Mouse (Mus musculus) lung, postnatal 10 days (tissue): ENCODE measurements around the gene Rpl18.

Source experiments
- DNase-seq: peaks from one replicate; pipeline ENCODE4 v3.0.0; 2021

The Rpl18 gene

DNA sequence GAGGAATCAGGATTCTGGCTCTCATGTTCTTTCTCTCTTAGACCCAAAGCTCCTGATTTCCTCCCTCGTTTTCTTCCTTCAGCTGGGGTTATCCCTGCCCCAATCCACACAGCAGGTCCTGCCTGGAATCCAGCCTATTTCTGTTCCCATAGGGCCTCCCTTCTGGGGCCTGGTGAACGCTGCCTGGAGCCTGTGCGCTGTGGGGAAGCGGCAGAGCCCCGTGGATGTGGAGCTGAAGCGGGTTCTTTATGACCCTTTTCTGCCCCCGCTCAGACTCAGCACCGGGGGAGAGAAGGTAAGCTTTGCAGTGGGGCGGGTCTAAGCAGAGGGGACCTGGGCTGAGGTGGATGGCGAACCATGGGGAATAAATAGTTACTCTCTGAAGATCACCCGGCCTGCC lies 14.2 kb upstream of the Rpl18 start:
- DNase-seq, result no peak

DNA sequence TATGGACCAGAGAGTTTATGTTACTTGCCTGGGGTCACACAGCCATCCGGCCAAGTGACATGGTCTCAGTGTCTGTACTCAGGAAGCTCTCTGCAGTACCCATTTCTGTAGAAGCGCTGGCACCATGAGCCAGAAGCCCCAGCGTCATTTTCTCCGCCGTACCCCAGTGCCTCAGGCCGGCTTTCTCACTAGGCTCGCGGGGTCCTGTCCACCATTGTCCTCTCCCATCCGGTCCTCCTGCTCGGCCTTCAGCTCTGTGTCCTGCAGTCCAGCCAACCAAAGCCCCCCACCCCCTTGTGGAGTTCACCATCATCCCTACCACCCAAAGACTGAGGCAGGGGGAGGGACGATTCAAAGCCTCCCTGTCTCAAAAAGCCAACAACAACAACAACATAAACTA lies 13.7 kb upstream of the Rpl18 start:
- DNase-seq, result no peak

DNA sequence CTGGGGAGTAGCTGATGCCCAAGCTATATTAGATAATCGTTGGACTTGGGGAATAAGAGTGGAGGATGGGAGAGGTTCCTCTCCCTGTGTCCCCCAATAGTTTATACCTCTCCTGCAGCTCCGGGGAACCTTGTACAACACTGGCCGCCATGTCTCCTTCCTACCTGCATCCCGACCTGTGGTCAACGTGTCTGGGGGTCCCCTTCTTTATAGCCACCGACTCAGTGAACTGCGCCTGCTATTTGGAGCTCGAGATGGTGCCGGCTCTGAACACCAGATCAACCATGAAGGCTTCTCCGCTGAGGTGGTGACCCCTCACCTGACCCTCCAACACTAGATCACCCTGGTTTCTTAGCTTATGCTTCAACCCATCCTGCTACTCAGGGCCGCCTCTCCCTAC lies 12.9 kb upstream of the Rpl18 start:
- no peak for DNase-seq

DNA sequence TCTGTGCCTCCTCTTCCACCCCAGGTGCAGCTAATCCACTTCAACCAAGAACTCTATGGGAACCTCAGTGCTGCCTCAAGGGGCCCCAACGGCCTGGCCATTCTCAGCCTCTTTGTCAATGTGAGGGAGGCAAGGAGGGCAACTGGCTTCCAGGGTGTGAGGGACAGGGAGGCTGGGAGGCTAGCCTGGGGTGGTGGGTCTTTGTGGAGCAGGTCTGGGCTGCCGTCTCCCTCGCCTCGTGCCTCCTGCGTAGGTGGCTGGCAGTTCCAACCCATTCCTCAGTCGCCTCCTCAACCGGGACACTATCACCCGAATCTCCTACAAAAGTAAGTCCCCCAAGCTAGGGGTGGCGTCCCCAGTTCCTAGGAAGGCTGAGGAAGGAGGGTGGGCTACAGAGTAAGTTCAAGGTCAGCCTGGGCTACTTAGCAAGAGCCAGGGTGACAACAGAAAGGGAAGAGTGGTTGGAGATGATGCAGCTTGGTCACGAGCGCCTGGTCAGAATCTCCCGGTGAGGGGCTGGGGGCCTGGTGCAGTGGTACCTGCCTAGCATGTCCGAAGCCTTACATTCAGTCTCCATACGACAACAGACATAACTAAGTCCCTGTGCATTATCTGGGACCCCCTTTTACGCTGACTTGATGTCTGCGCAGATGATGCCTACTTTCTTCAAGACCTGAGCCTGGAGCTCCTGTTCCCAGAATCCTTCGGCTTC lies 12.3 kb upstream of the Rpl18 start:
- no peak for DNase-seq

DNA sequence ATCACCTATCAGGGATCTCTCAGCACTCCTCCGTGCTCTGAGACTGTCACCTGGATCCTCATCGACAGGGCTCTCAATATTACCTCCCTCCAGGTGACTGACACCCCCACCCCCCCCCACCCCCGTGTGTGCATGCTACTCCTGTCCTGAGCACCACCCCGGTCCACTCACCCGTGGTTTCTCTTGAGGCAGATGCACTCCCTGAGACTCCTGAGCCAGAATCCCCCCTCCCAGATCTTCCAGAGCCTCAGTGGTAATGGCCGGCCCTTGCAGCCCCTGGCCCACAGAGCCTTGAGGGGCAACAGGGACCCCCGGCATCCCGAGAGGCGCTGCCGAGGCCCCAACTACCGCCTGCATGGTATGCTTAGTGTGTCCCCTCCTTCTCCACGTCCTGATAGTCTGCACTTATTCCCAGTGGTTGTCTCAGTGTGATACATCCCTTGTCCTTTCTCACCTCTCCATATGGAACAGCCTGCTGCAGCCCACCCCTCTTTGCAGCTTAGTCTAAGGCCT lies 11.7 kb upstream of the Rpl18 start:
- no peak for DNase-seq

DNA sequence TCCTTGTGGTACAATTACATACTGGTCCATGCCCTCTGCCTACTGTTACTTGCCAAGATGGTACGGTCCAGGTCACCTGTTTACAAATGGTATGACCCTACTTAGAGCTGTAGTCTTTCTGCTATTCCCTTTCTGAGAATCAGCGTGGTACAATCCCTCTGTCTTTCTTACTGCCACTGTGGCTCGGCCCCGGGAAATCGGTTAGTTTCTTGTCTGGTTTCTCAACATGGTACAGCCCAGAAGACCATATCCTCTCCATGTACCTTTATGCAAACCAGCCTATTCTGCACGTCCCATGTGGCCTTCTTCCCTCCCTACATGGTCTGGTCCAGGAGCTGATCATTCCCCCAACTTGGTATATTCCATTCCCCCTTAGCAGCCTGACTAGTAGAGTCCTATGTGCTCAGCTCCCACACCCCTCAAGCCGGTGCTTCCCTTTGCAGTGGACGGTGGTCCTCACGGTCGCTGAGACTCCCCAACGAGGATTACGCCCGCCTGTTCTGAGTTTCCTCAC lies 11.2 kb upstream of the Rpl18 start:
- DNase-seq, result peak; percentile 80

DNA sequence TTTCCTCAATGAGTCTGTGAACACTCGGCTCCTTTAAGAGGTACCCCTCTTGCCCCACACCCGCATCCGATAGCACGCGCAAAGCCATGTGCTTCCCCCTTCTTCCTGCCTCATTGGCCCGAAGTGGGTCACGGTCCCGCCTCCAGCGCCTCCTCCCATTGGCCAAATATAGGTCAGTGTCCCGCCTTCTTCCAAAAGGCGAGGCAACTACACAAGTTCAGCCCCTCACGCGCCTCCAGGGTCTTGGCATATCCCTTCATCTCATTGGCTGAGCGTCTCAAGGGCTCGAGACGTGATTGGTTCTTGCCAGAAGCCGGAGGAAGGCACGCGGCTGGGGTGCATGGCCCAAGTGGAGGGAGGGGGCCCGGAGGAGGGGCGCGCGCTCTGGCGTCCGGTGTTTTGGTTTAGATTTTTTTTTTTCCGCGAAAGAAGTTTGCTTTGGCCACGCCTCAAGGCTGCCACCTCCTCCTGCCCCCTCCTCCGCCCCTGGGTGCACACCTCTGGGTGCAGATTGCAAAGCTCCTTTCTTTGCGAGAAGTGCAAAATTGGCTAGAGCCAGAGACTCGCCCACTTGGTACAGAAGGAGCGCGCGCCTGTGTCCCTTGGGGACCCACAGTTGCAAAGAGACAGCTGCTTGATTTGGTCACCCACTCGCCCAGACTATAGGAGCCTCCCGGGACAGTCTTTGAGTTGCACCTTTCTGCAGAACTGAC lies 10.4 kb upstream of the Rpl18 start, which contains the start of gene Dbp:
Gene Dbp (plus strand): TSS at position 359 of the 713 bp plus-strand sequence.
- peak; percentile 100 for DNase-seq

DNA sequence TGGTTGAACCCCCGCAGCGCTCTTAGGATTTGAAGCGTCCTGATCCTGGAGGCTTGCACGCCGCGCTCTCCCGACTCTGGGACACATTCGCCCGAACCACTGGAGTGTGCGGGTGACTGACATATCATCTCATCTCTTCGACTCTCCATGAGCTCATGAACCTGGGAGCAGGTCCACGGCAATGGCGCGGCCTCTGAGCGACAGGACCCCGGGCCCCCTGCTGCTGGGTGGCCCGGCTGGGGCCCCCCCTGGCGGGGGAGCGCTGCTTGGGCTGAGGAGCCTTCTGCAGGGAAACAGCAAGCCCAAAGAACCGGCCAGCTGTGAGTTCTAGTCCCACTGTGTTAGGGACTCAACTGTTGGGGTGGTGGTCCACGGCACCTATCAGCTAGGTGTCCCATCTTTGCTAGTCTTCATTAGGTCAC lies 9.8 kb upstream of the Rpl18 start:
- peak; percentile 47 for DNase-seq

DNA sequence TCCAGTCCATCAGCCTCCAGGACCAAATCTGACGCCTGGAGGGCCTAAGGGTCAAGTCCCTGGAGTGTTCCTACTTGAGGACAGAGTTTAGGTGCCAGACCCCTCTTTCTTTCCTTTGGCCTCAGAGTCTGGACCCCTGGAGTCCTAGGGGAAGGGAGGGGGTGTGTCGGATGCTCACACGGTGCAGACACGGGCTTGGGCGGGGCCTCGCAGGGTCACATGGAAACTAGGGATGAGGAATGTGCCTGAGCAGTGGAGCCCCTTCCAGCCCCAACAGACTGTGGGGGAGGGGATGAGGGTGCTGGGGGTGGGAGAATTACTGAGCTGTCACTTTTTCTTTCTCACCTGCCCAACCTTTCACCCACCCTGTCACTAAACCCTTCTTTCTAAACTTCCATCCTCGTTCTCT lies 9.4 kb upstream of the Rpl18 start:
- peak; percentile 93 for DNase-seq

DNA sequence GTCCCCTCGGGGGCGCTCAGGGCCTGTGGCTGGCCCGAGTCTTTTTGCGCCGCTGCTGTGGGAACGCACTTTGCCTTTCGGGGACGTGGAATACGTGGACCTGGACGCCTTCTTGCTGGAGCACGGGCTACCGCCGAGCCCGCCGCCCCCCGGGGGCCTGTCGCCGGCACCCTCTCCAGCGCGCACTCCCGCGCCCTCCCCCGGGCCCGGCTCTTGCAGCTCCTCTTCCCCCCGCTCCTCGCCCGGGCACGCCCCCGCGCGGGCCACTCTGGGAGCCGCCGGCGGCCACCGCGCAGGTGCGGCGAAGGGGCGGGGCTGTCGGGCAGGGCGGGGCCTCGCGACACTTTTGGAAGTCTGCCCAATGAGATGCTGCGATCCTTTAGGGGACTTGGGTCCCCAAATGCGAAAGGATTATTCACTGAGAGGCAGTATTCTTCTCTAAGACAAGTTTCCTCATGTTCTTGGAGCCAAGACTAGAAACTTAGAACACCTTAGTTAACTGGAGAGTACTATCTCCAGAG lies 8.5 kb upstream of the Rpl18 start:
- DNase-seq, result peak; percentile 93

DNA sequence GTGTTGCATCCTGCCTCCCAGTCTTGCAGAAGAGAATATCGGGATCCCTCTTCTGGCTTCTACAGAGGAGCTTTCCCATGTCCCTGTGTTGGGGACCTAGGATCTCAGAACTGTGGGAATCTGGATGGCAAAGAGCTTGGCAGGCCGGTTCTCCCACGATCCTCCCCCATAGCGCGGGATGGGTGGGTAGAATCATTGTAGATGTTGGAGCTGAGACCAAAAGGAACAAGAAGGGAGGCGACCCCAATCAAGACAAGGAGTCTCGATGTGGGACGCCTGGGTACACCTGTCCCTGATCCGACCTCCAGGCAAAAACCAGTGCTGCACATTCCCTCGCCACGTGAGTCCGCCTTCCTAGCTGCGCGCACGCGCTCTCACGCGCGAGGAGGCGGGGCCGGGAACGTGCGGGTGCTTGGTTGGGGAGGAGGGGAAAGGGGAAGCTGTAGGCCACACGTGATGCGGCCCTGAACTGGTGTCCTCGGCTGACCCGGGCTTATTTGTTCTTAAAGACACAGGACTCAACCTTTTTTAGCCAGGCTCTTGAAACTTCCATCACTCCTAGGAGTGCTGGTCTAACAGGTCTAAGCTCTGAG lies 7.8 kb upstream of the Rpl18 start:
- peak; percentile 99 for DNase-seq

DNA sequence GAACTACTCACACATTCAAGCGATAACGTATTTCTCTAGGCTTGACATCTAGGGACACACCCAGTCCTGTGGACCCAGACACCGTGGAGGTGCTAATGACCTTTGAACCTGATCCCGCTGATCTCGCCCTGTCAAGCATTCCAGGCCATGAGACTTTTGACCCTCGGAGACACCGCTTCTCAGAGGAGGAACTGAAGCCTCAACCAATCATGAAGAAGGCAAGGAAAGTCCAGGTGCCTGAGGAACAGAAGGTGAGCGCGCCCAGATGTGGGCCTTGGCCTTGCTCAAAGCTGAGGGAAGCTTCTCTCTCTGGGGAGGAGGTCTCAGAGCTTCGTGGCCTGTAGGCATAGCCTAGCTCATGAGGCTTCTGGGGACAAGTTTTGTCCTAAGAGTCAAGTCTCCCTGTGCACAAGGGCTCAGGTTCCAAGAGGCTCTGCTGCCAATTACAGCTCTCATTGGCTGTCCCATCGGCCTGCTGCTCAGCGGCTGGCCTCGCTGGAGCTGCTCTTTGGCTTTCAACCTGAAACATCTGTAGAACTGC lies 7.0 kb upstream of the Rpl18 start:
- DNase-seq, result peak; percentile 43

DNA sequence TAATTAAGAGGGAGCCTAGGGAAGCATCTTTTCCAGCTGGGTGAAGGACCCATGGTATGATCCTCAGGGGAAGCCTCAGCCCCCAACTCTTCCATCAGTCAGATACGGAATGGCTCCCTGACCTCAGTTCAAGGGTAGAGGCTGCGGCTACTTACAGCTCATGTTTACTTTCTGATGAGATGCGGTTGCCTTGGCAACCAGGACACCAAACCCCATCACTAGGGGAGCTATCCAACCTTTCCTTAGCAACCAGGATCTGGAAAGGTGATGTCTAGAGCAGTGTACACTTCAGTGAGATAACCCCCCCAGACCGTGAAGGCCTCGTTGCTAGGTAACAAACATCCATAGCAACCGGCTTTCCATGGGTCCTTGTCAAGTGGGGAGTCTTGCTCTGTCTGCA lies 6.2 kb upstream of the Rpl18 start:
- DNase-seq, result peak; percentile 20

DNA sequence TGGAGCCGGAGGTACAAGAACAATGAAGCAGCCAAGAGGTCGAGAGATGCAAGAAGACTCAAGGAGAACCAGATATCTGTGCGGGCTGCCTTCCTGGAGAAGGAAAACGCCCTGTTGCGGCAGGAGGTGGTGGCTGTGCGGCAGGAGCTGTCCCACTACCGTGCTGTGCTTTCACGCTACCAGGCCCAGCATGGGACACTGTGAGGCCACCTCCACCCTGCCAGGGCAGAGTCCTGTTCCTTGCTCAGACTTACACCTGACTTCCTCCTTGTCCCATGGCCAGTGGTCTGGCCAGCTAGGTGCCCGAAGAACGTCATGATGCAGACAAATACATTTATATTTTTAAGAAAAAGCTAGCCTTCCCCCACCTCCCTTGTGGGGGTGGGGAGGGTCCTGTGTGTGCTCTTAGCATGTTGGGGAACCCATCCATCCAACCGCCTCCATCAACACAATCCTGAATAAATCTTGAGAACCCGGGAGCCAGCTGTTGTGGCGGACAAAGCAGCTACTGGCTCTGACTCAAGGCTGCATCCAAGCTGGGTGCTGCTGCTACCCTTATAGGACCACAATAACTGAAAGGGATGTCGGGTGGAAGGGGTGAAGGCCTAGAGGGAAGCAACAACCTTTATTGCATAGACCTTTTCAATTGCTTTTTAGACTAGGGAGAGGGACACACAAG lies 5.4 kb upstream of the Rpl18 start:
- DNase-seq, result no peak

DNA sequence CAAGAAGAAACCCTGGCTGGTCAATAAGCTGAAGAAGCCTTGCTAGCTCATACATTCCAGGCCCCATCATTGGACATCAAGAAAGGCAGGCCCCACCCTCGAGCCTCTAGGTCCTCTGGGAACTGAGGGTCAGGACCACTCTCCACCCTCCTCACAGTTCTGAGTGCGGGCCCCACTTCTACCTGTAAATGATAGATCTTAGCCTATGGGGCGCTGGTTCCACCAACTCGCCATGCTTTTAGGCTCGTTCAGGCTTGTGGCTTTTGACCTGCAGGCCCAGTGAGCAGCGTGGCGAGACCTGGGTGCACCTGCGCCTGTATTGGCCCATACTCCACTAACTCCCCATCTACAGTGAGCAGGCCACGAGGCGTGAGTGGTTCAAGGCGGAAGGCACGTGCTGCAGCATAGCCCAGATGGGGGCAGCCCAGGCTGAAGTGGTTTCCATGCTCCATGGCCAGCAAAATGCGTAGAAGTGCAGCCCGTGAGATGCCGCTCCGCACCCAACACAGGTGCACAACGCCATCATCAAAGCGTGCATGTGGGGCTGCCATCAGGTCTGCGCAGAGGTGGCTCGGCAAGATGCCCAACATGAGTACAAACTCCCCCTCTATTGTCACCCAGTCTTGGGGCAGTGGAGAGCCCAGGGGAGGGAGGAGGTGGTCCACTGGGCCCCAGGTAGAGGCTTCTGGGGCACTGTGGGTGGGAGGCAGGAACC lies 4.6 kb upstream of the Rpl18 start:
- DNase-seq, result no peak

DNA sequence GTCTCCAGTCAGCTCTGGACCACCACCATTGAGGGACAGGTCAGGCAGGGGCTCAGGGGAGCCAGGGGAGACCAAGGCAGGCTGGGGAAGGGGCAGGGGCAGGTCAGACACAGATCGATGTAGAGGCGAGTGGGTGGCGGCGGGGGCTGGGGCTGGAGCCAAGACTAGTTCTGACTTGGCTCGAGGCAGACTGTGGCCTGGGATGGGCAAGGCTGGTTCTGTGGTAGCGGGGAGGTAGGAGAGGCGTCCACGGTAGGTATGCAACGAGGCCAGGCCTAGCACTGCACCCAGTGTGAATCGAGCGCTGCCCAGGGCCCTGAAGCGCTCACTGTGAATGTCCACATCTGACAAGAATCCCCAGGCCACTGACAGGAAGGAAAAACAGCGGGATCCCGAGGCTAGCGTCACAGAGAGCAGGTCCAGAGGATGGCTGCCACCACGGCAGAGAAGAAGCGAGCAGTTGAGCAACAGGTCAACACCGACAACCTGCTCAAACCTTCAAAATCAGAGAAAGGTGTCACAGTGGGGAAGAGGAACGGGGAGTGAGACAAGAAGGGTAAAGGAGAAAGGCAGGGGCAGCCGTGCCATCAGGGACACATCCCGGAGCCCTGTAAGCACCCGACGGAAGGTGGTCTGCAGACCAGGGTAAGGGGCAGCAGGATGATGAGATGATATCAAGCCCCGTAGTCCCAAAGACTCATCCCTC lies 3.8 kb upstream of the Rpl18 start:
- DNase-seq, result no peak

DNA sequence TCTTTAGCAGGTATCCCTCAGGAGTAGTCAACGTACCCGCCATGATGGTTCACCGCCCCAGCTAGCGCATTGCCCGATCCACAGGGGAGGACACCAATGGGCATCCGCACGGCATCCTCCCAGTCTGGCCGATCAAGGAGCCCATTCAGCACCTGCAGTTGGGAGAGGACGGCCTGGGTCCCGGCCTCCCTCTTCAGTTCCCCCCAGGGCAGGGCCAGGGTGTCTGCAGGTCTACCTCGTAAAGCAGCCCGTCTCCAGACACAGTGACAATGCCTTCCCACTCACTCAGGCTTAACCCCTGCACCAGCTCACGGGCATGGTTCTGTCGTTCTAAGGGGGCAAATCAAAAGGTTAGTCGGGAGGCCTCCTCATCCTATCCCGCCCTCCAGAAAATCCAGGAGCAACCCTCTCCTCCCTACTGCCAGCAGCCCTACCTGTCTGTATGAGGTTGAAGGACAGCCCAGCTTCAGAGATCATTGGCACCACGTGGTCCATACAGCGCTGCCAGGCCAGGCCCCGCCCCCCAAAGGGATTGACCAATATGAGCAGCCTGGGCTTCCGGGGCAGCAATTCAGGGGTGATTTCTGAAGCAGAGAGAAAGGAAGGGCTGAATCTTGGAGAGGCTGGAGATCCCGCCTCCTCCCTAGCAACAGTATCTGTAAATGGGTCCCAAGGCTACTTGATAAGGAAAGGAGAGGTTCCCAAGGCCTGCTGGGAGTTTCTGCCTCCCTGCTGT lies 3.1 kb upstream of the Rpl18 start:
- DNase-seq, result peak; percentile 82

DNA sequence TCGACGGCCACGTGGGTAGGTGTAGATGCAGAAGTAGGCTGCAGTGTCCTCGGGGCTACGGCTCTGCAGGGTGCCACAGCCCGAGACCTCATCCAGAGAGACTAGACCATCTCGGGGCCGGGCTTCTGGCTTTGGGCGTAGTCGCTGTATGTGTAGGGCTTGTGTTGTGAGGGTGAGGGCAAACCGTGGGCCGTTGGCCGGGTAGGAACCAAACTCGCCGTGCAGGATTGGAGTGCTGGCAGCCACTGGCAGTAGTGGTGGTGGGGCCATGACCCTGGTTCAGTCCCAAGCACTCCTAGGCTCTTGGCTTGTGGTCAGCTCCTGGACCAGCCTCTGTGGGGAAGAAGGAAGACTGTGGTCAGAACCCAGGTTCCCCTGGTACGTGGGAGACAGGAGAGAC lies 1.9 kb upstream of the Rpl18 start:
- no peak for DNase-seq

DNA sequence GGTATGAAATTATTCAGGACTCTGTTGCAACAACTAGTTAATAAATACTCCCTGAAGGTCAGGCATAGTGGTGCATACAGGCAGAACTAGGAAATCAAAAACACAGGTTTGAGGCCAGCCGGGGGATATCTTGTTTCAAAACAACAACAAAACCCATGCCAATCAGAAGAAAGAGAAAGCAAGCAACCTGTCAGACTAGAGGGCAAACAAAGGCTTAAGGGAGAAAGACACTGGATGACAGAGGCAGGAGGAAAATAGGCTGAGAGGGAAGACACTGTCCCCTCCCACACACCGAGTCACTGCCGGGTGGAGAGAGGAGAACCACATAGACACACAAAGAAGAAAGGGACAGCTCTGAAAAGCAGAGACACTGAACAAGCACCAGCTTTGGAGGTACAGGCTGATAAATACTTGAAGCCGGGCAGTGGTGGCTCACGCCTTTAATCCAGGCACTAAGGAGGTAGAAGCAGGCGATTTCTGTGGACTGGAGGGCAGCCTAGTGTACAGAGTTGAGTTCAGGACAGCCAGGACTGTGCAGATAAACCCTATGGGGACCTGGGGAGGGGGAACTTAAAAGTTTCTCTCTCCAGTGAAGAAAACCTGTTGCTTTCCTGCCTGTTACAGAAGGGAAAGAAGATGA lies 1.3 kb upstream of the Rpl18 start:
- no peak for DNase-seq

DNA sequence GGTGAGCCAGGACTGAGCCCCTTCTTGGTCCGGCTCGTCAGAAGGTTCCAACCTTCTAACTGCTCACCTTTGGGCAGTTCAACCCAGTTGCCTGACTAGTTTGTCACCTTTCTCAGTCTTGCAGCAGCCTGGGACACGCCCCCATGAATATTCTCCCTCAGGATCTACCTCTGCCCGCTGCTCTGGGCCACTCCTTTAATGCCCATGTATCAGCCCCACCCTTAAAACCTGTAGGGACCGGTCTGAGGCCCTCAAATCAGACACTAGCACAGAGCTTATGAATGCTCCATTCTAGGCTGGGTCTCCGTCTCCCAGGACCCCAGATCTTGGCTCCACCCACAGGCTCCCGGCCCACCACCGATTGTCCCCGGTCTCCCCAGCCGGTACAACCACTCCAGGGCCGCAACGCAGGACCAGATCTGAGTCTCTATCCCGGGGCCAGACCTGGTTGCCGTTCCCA lies 597 bp upstream of the Rpl18 start:
- DNase-seq, result peak; percentile 58
